Mouse (Mus musculus): ENCODE data around the gene Cux1. TPM values are rescaled to one million over a fixed set of nuclear protein-coding genes. Genes with fewer than 3 reads are reported as not detected.

The Cux1 gene
- polyA plus RNA-seq, 1 experiment: 54.0 TPM

DNA sequence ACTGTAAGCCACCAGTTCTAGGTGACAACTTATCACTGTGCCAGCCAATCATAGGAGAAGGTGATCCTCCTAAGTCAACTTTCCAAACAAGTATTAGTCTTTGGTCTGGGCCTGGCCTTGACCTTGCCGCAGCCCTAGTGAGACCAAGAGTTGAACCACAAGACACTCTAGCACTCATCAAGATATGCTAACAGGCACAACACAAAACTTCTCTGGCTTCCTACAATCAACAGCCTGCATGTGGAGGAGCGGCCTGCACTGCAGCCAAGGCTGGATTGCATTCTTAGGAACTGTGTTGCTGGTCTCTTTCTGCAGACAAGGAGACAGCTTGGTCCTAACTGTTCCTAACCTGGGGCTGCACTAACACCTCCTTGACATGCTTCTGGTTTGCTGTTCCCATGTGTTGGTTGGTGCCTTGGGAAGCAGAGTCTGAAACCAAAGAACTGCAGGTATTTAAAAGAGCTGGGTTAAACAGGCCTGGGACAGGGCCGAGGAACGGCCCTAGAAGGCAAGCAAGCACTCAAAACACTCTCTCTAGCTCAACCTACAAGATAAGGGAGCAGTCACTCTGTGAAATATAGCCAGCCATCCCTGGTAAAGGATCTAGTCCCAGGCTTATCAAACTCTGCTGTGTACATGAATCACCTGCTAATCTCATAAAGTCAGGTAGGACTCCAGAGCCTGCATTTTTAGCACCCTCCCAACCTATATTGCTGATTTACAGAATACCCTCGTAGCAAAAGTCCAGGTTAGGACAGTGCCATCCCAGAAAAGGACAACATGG lies 27.0 kb downstream of the Cux1 start:
- DNase-seq (ENCODE audit: low read depth): no peak

DNA sequence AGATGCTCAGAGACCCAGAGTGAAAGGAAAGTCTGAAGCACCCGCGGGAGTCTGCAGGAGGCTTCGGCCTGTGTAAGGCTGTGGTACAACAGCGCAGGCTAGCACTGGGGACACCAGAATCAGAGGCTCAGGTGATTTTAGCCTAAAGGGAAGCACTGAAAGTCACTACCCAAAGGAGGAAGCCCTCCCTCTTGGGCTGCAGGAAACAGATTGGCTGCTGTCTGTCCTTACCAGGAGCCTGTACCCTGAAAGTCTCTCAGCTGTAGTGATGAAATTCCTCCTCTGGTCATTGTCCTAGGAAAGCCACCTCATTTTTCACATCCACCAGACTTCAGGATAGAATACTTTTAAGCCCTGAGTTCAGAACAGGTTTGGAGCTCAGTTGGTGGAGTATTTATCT lies 30.5 kb downstream of the Cux1 start:
- DNase-seq (ENCODE audit: low read depth): no peak

DNA sequence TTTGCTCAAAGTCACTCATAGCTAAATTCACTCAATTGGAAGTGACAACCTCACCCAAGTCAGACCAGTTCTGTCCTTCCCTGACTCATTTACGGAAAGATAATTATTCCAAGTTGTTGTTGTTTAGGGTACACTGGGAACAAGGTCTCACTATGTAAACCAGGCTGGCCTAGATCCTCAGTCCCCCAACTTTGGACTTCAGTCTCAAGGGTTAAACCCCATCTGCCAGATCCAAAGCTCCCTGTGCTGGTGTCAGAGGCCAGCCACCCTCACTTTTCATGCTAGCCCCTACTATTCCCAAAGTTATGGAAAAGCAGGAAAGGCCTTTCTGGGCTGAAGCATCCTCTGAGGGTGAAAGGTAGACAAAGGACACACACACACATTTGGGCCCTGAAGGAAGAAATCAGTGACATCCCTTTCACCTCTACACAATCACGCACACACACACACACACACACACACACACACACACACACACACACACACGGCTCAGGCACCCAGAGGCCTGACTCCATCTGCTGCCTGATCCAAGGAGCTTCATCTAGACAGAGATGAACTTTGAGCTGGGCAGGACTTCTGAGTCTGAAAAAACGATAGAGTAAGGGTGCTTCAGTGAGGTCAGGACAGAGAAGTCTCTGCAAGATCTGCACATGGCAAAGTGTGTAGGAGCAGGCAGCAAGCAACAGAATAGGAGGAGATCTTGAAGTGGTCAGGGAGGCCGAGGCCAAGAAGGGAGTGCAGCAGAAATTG lies 31.1 kb downstream of the Cux1 start:
- no peak for DNase-seq (ENCODE audit: low read depth)

DNA sequence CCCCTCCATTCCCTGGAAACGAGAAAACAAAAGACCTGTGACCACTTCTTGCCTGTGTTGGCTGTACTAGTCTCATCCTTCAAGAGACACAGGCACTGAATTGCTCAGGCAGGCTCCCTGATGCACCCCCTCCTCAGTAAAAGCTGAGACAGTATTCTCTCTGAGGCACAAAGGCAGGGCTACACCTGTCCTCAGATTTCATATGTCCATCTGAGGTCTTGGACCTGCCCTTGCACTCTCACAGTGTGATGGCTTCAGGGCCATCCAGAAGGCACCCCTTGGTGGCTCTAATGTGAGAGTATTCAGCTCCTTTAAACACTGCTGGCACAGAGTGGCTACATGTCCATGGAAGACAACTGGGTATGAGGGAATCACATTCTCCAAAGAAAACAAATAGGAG lies 32.1 kb downstream of the Cux1 start:
- DNase-seq (ENCODE audit: low read depth): no peak

DNA sequence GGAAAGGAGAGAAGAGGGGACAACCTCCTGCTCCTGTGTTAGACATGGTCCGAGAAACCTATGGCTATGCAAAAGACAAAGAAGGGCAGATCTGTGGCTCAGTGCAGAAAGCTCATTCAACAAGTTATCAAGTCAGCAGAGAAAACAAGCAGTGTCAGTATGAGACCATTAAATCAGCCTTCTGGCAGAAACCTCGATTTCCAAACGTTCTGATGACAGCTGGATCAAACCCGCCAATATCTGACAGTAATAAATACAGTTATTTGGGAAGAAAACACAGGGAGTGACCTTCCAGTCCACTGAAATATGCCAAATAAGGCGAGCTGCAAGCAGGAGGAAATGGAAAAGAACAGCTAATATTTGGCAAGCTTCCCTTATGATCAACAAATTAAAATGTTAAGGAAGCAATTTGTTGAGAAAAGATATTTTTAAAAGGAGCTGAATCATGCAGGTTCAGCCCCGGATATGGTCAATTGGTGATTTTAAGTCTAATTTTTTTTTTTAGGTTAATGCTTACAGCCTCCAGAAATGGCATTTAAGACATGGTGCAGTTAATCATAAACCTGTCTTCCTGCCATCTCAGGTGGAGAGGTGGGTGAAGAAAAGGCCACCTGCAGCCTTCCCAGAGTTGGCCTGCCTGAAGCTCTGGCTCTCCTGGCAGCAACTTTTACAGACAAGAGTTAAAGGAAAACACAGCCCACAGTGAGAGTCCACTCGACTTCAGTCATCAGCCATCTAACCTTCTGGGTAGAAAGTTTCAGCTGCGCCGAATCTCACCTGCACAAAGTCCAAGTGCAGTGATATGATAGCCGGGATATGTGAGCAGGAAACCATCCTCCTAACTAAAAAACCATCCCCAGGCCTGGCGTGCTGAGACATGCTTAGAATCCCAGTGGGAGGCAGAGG lies 33.7 kb downstream of the Cux1 start:
- DNase-seq (ENCODE audit: low read depth): no peak

DNA sequence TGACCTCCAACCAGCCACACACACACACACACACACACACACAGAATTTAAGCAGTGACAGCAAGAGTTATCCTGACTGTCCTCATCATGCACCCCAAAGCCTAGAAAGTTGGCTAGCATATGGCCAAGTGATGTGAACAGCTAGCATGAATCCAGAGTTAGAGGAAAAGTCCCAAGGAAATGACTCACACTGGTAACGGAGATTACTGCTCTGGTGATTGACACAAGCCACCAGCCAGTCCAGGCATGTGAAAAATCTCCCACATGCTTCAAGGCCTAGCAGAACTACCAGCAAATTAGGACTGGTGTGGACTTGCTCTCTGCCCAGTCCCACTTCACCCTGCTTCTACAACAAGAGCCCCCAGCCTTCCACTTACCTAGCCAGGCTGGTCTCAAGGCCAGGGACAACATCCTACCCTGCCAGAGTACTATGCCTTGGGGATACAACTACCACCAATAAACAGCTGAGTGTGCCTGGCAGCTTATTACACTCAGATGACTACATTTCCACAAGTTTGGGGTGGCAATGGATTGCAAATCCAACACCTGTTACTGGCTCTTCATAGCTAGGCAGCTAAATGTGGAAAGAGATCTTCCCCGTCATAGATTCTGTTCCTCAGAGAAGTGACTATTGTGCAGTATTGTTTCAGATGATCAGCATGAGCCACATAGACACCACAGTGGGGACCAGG lies 35.5 kb downstream of the Cux1 start:
- DNase-seq (ENCODE audit: low read depth): no peak

DNA sequence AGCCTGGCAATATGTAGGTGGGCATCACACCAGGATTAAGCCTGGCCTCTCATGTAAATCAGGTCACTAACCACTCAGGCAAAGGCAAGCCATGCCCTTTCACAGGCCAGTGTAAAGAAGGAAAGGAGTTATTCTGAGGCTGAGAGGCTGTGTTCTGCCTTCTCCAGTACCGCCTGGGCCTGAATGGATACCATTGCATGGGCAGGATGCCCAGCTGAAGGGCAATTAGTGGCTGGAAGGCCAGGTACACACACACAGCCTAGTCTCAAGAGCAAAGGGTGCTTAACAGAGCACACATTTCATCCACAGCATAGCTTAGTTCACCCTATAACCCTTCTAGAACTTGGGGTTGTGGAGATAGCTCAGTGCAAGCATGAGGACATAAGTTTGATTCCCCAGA lies 36.4 kb downstream of the Cux1 start:
- no peak for DNase-seq (ENCODE audit: low read depth)

DNA sequence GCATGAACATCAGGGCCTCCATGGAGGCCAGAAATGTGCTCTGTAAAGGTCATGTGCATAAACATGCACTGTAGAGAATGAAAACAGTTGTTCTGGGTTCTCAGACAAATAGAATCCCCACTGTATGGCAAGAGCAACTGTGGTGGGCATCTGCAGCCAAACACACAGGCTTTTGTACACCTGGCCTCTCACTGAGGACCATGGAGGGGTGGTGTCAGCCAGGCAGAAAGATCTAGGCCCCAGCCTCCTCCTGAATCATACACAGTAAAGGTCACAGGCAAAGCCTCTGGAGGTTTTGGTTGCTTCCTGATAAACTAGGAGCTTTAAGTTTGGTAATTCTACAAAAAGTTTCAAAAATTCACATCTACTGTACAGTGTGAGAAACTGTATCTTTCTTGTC lies 38.1 kb downstream of the Cux1 start:
- DNase-seq (ENCODE audit: low read depth): no peak

DNA sequence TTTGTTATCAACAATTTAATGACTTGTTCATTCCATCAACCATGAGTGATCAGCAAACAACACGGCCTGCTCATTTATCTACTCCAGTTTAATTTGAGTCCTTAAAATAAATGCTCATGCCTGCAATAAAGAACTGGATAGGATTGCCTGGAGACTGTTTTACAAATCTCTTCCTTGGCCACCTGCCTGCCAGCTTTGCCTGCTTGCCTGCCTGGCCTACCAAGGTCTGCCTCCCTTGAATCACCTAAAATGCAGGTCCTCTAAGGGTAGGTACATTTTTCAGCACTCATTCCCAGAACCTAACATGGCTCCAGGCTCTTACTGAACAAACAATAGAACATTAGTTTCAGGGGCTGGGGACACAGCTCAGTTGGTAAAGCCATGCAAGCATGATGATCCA lies 39.4 kb downstream of the Cux1 start:
- DNase-seq (ENCODE audit: low read depth): no peak

DNA sequence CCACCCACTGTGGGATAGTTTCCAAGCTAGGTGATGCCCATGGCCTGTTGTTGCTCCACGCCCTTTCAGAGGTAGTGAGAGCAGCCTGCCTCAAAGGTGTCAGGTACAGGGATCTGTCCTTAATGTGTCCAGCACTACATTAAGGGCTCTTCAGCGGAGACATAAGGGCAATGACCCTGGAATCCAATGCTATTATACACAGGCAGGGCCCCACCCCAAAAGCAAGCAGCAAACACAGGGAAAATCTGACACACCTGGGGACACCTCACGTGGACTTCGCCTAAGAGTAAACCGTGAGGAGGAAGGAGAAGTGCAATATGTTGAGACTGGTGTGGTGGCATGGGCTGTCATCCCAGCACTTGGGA lies 40.8 kb downstream of the Cux1 start:
- DNase-seq (ENCODE audit: low read depth): no peak

DNA sequence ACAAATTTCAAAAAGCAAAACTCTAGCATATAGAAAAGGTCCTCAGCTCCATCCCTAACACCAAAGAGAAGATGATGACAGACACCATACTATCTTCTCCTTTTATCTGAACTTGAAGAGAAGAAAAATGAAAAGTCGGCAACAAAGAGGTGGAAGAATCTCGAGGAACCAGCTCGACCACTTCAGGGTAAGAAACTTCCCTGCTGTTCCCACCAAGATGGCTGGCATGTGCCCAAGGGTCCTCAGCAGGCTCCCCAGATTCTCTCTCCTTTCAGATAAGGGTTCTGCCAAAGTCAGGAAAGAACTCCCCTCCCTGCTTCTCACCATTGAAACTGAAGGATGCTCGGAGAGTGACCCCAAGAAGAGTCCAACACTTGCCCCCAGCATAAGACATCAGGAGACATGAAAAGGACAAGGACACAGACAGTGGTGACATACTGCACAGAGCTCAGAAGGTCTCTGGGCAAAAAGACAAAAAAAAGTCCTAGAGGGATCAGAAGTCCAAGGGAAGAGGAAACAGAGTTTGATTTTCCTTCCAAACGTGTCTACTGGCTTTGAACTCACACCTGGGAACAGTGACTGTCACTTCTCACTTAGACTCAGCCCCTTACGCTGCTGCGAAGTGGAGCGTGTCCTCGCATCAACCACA lies 41.3 kb downstream of the Cux1 start:
- no peak for DNase-seq (ENCODE audit: low read depth)

DNA sequence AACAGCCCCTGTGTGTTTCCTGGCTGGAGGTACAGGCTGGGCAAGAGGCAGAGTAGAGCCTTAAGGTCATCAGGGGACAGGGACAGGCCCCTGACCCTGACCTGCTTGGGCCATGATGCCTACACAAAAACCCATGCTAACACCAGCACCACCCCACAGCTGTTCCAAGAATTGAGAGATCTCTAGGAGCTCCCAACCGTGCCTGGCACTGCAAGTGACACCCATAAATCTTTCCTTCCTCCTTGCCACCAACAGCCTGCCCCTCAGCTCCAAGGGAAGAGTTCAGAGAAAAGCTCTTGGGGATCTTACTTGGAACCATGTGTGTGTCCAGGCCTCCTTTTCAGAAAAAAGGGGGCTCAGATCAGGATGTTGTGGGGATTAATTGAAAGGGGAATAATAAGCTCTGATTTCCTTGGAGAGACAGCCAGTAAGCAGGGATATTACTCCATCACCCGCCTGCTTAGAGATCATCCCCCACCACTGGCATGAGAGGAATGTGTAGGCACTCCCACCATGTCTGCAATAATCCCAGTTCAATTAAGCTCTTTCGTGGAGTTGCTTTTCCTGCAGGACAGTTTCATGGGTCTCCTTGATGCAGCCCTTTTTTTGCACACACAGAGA lies 44.3 kb downstream of the Cux1 start:
- DNase-seq (ENCODE audit: low read depth): no peak

DNA sequence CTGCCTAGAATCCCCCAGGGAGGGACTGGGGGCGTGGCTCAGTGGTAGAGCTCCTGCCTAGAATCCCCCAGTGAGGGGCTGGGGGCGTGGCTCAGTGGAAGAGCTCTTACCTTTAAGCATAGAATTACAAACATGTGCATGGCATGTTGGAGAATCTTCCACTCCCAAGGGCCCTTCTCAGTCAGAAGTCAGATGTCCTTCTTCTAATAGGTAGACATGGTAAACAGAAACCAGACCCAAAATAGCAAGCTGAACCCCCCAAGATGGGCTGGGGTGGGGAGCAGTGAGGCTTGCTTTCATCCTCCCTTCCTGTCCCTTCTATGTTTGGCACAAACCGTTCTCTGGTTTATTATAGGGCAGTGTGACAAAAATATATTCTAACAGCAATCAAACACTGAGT lies 45.6 kb downstream of the Cux1 start:
- no peak for DNase-seq (ENCODE audit: low read depth)

DNA sequence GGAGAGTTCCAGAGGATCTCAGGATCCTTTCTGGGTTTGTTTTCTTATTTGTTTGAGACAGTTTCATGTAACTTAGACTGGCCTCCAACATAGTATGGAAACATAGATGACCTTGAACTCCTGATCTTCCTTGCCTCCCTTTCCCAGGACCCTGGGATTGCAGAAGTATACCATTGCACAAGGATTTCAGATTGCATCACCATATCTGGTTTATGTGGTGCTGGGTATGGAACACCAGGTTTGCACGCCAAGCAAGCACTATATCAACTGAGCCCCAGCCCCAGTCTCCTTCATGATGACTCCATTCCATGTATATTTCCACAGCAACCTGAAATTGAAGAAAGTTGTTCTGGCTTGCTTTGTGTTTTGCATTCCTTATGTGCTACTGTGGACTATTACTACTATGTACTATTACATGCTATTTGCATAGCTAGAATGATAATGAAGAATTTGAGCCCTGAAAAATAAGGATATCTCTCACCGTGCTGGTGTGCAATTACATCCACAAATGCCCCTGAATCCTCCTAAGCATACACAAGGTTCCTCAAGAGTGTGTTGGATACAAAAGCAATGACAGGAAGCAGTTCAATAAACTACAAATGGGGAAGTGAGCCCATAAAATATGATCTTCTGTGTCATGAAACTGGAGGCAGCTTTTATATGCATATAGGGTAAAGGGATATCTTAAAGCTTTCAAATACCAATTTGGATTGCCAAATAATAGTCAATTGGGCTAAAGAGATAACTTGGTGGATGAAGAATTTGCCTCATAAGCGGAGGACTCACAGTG lies 48.4 kb downstream of the Cux1 start:
- no peak for DNase-seq (ENCODE audit: low read depth)

DNA sequence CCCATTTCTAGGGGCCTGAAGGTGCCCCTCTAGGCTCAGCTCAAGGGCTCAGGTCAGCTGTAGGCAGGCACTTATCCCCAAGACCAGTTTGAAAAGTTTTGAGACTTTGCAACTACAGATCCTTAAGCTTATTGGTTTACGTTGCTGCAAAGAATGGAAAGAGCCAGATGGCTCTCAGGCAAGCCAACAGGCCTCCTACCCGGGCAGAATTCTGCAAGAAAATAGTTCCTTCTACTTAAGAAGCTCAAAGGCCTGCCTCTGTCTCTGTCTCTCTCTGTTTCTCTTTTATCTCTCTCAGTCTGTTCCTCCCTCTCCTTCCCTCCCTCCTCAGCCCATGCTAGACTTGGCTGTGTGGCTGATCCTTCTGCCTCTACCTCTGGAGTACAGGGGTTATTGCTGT lies 49.8 kb downstream of the Cux1 start:
- DNase-seq (ENCODE audit: low read depth): no peak

DNA sequence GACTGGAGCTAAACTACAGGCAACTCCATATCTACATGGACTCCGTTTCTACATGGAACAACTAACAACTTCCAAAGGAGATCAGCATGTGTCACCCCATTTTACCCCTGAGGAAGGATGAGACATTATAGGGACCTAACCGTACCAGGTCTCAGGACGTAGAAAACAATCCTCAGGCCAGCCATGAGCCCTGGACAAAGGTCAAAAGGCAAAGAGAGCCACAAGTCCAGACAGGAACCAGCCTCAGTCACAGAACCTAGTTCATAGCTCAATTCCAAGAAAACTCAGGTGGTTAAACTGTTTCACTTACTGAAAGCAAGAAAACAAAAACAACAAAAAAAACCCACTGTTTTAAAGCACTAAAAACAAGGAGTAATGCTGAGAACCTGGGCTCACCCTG lies 50.7 kb downstream of the Cux1 start:
- DNase-seq (ENCODE audit: low read depth): no peak

DNA sequence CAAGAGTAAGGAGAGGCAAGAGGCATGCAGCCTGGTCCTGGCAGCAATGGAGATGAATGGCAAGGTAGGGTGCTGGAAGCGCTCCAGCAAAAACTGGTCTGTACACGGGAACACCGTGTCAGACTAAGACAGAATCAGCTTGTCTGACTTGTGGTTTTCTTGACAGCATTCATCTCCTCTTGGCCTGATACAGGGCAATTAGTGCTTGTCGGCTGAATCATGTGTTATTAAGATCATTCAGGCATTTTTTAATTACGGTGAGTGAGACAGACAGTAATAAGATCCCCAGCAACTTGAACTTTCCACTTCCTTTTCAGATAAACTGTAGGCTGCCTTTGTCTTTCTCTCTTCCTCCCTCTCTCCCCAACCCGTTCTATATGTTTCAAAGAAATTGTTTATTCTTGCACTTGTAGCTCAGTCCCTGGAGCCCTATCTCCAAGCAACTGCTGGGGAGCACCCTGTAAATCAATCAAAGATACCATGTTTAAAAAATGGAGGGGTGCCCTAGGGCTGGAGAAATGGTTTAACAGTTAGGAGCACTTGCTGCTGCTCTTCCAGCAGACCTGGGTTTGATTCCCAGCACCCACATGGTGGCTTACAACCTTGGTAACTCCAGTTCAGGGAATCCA lies 53.1 kb downstream of the Cux1 start:
- peak; percentile 26 for DNase-seq (ENCODE audit: low read depth)

DNA sequence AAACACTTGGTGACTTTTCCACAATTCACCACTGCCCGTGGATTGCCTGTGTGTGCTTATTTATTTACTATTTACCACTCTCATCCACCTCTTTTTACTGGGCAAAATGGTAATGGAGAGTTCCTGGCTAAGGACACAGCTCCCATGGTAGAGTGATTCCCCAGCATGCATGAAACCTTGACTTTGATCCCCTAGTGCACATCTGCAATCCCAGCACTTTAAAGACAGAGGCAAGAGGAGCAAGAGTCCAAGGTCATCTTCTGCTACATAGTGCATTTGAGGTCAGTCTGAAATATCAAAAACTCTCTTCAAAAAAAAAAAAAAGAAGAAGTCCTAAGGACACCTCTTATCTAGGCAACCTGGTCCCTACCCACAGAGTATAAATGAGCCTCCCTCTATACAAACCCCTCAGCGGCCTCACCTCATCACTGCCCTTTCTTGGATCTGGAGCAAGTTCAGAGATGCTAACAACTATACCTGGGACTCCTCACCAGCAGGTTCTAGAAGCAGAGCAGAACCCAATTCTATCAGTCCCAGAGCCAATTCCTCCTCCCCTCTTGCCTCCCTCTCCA lies 55.1 kb downstream of the Cux1 start:
- DNase-seq (ENCODE audit: low read depth): no peak

DNA sequence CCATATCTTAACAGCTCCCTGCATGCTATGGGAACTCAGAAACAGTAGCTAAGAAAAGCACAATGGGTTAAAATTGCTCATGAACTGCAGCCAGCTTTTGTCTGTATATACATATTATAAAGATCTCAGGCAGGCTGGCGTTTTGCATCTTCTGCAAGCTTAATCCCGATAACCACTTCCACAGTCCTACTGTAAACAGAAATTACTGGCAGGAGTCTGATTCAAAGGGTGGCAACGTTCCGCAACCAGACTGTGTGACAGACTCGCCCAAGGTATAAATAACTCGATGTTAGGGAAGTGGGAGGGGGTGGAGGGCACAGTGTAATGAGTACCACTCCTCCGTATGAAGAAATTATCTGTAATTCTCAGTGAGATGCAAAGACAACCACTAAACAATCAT lies 55.9 kb downstream of the Cux1 start:
- DNase-seq (ENCODE audit: low read depth): no peak
